Mouse (Mus musculus) CD4-positive helper T cell, adult 2 months (primary cell): Measurements from ENCODE around the gene Atm.
A peak's percentile ranks its signal among the peaks of the same experiment; 100 is the strongest.

Experiments
- DNase-seq: peaks from one replicate; pipeline ENCODE4 v3.0.0-alpha.2; 2012; ENCODE audit warnings: low read depth, missing footprints, low spot score

Atm gene

DNA sequence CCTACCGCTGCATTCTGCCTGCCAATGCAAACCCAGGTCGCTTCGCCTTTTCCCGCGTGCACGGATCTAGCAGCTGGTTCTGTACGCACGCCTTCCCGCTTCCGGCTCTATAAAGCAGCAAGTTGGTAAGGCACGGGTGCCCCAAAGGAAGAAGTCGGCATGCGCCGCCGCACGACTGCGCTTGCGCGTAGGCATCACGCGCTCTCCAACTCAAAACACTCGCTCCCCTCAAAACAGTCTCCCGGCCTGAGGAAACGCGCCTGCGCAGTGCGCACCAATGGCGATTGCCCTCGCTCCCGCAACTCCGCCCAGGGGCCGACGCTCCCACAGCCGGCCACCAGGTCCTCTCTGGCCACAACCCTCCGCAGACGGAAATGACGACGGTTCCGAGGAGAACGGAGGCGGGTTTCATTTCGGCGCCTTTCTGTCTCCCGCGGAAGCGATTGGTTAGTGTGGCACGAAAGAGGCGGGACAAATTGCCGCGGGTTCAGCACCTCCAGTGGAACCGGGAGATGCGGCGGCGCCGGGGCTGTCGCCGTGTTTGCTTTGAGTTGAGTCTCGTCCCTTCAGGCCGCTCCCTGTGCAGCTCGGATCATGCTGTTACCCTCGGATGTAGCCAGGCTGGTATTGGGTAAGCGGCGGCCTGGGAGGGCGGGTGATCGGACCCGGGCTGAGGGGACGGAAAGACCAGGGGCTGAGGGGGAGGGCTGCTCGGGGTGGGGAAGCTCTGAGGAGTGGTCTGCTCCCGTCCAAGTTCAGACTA, at the start of gene Atm, which contains the start of gene Npat:
TSS of gene Atm (minus strand) at position 183 of the 763 bp plus-strand sequence.
TSS of gene Npat (plus strand) at position 490 of the 763 bp plus-strand sequence.
- DNase-seq = peak; percentile 100

DNA sequence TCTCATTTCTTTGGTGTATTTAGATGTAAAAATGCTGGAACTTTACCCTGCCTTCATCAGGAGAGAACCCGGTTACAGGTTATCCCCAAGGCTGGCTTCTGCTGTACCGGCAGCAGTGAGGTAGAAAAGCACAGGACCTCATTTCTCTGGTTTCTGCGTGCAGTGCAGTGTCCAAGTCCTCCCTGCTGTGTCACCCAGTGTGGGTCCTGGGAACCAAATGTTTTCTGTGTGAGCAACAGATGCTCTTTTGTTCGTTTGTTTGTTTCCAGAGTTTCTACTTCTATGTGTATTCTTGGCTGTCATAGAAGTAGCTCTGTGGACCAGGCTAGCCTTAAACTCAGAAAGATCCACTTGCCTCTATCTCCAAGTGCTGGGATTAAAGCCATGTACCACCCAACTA, 45.3 kb upstream of the Atm start:
- DNase-seq = no peak

GRCm38 (mm10) chr9:53575721-53576120, 39.2 kb upstream of the Atm start:
- no peak for DNase-seq

- no peak for DNase-seq
Observed at GRCm38 (mm10) chr9:53572516-53573307, 36.2 kb upstream of the Atm start.

DNA sequence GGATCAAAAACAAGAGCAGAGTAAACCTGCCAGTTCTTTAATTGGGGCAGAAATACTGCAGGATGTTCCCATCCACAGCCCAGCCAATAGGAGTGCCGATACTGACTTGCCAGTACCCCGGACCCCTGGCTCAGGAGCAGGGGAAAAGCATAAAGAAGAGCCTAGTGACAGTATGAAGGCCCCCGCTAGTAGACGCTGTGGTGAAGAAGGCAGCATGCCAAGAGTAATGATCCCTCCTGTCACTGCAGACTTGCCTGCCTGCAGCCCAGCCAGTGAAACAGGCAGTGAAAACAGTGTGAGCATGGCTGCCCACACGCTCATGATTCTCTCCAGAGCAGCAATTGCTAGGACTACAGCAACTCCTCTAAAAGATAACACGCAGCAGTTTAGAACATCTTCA, 34.1 kb upstream of the Atm start:
- DNase-seq = no peak

GRCm38 (mm10) chr9:53537336-53537965, 911 bp upstream of the Atm start:
- peak; percentile 6 for DNase-seq

GRCm38 (mm10) chr9:53535416-53536320, 872 bp downstream of the Atm start:
- DNase-seq = peak; percentile 67

GRCm38 (mm10) chr9:53517373-53518009, 19.0 kb downstream of the Atm start:
- no peak for DNase-seq

GRCm38 (mm10) chr9:53514091-53514490, 22.4 kb downstream of the Atm start:
- no peak for DNase-seq

- no peak for DNase-seq
Observed at GRCm38 (mm10) chr9:53508053-53508452, 28.5 kb downstream of the Atm start.

DNA sequence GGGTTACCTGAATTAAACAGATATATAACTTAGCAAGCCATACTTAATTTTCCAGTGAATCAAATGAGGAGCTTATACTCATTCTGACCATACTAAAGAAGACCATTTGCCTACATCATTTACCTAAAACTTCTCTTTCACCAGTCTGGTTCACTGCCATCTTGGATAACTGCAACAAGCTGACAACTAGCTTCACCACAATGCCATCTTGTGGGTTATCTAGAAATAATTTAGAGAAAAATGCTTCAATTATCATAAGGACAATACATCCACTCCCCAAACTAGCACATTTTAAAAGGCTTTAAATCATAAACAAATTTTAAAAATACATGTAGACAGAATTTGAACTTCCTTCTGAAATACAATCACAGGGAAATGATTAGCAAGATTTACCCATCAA, 50.7 kb downstream of the Atm start:
- DNase-seq = no peak

- no peak for DNase-seq
Observed at GRCm38 (mm10) chr9:53472806-53473518, 63.6 kb downstream of the Atm start.

DNA sequence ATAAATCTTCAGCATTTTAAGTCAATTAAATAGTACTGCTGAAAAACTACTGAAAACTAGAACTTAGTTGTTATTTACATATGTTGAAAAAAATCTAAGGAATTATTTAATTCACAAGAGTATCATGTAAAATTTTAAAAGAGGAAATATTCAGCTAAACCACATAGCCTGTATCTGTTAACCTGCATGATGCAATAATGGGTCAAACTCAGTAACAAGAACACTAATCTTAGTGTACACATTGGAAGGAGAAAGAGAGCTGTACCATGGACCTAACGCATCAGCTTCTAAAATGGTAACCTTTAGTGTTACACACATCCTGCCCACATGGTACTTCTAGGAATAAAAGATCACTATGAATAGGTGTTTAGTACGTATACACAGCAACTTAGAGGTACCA, 84.5 kb downstream of the Atm start:
- DNase-seq = no peak

GRCm38 (mm10) chr9:53450609-53451008, 85.9 kb downstream of the Atm start:
- DNase-seq = no peak

DNA sequence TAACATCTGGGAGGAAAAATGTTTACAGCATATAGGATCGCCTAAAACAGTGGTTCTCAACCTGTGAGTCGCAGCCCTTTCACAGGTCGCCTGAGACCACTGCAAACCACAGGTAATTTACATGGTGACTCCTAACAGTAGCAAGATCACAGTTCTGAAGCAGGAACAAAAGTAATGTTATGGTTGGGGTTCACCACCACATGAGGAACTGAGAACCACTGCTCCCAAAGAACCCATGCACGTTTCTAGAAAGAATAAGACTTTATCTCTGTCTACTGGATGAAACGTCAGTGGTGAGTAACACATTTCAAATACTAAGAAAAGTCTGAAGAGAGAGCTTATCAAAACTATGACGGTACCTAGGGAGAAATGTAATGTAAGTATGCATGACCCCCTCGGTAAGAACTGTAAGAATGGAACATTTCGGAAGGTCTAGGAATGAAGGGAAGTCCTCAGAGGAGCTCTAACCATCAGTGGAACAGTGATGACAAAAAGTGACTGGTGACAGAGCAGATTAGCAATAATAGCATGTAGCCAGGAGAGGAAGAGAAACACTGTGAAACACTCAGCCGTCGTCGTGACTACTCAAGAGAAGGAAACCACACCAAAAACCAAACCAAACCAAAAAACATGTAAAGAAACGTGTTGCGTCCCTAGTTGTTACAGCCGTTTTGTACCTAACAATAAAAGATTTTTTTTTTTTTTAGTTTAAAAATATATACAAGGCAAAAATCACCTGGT, 100.5 kb downstream of the Atm start:
- no peak for DNase-seq

- no peak for DNase-seq
Observed at GRCm38 (mm10) chr9:53427638-53428037, 108.9 kb downstream of the Atm start.

DNA sequence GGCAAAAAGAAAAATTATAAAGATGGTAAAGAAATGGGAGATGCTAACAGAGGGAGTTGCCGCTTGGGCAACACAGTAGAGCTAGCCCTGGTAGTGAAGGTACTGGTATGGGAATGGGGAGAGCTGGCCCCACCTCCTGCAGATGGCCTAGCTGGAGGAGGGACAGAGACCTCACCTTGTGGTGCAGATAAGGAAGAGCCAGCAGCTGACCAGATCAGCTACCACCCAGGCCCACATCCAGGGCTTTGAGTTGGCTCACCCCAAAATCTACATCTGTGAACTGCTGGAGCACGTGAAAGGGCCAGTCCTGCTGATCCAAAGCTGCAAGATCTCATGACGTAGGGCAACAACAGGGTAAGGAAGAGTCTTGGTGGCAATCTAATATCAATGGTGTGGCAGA, 109.8 kb downstream of the Atm start:
- no peak for DNase-seq

GRCm38 (mm10) chr9:53422133-53422896, 114.2 kb downstream of the Atm start:
- DNase-seq = no peak

GRCm38 (mm10) chr9:53409427-53409826, 127.1 kb downstream of the Atm start:
- DNase-seq = no peak
